Mouse (Mus musculus) heart, embryonic 11.5 days (tissue): Measurements from ENCODE around the gene Dhrs13. TPM values are rescaled to one million over a fixed set of nuclear protein-coding genes. Genes with fewer than 3 reads are reported as not detected.
A peak's percentile ranks its signal among the peaks of the same experiment; 100 is the strongest.

Experiments
- ATAC-seq: fragments of 200-750 bp; cut with Nextera tagmentation; replicated peaks from 2 replicates; pipeline ENCODE4 v1.8.0; 2017; ENCODE audit warnings: moderate library complexity; ENCODE audit not compliant: insufficient number of reproducible peaks, low FRiP score, low TSS enrichment
- H3K27ac ChIP-seq: fragments of 300-500 bp; sonication (generic); 2 replicates; pipeline ENCODE4 v1.5.1; 2014; ENCODE audit warnings: mild to moderate bottlenecking, low read depth, low read length
- H3K27me3 ChIP-seq: fragments of 300-500 bp; sonication (generic); 2 replicates; pipeline ENCODE4 v1.6.1; 2014; ENCODE audit warnings: mild to moderate bottlenecking, low read length, mixed read lengths; ENCODE audit not compliant: control insufficient read depth, insufficient read depth
- H3K36me3 ChIP-seq: fragments of 300-500 bp; sonication (generic); 2 replicates; pipeline ENCODE4 v1.6.1; 2014; ENCODE audit warnings: mild to moderate bottlenecking, low read length, moderate library complexity, mixed read lengths; ENCODE audit not compliant: control insufficient read depth, insufficient read depth
- H3K4me1 ChIP-seq: fragments of 300-500 bp; sonication (generic); 2 replicates; pipeline ENCODE4 v1.6.1; 2014; ENCODE audit warnings: low read length; ENCODE audit not compliant: control insufficient read depth, insufficient read depth
- H3K4me2 ChIP-seq: fragments of 300-500 bp; sonication (generic); 2 replicates; pipeline ENCODE4 v1.6.1; 2014; ENCODE audit warnings: mild to moderate bottlenecking, moderate library complexity
- H3K4me3 ChIP-seq: fragments of 300-500 bp; sonication (generic); 2 replicates; pipeline ENCODE4 v1.5.1; 2014; ENCODE audit warnings: low read depth, low read length
- H3K9ac ChIP-seq: fragments of 300-500 bp; sonication (generic); 2 replicates; pipeline ENCODE4 v1.6.1; 2014; ENCODE audit warnings: mild to moderate bottlenecking, low read depth, low read length, moderate library complexity
- H3K9me3 ChIP-seq: fragments of 300-500 bp; sonication (generic); replicated peaks from 2 replicates; pipeline ENCODE4 v1.6.1; 2016; ENCODE audit warnings: low read length; ENCODE audit not compliant: control insufficient read depth
- whole genome bisulfite sequencing: fragments of 180-500 bp; shearing (Covaris S2); extraction: QIAGEN DNeasy Blood & Tissue Kit; methylation state at CpG from one replicate; pipeline ENCODE4 v1.1.7; 2014; ENCODE audit not compliant: insufficient replicate concordance; 5-methylcytosine and 5-hydroxymethylcytosine counted together
- polyA plus RNA-seq: library from polyadenylated mRNA; unstranded; fragments of >200 nt; fragmentation: Nextera tagmentation; extraction: Ambion mirVana; gene quantifications from 2 replicates; pipeline ENCODE4 v1.2.1, GENCODE M21; 2014

Gene Dhrs13
- polyA plus RNA-seq, 1 experiment from 2014 or later = 15.8 TPM

DNA sequence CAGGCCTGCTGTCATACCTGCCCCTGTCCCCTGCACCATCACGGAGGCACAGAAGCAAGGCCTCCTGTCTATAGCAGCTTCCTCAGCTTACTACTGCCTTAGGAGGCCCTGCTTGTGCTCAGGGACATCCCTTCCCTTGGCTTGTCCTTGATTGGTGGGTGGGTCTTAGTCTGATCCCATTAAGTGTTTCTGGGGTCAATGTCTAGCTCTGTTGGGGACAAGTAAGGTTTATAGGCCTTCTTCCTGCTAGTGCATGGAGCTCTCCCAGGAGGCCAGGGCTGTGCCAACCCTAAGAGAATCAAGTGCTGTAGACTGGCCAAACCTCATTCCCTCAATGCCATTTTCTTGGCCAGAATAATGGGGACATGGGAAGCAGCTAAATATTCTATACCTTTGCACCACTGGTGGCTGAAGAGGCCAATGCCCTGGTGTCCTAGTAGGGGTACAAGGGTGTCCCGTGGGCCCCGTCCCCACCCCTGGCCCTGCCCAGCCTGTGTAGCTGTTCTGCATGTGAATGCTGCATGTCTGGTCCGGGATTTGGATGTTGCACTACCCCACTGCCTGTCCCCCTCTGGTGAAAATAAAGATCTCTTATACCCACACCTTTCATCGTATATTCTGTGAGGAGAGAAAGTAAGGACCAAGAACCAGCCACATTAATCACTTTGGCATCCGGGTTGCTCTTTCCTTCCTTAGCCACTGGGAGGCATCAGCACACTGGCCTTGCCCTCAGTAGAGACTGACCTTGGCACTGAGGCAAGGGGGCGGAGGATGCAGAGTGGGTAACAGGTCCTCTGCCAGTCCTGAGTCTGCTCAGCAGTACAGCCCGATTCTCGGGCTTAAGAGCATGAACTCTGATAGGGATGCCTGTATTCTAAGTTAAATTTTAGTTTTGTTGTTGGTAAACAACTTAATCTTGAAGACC, 28.0 kb downstream of the Dhrs13 start:
- H3K36me3 ChIP-seq = peaks cover 2% of the 10 kb centered on the region; the same call in 1 of the 2 replicates
- H3K4me3 ChIP-seq = no peak overlapping the region
- H3K27ac ChIP-seq = no peak overlapping the region
- no peaks in the 10 kb centered on the region for H3K27me3 ChIP-seq
- peak; percentile 69; the same call in 1 of the 2 replicates for ATAC-seq
- peak overlapping the region; percentile 30; the same call in 1 of the 2 replicates for H3K9ac ChIP-seq
- WGBS = 52% methylated on average over 9 of the region's 9 CpGs
- no peak overlapping the region for H3K4me2 ChIP-seq
- 0 out of 2 replicates have a peak, but pooled peaks cover 3% of the 10 kb centered on the region for H3K4me1 ChIP-seq
- no peaks in the 10 kb centered on the region for H3K9me3 ChIP-seq

DNA sequence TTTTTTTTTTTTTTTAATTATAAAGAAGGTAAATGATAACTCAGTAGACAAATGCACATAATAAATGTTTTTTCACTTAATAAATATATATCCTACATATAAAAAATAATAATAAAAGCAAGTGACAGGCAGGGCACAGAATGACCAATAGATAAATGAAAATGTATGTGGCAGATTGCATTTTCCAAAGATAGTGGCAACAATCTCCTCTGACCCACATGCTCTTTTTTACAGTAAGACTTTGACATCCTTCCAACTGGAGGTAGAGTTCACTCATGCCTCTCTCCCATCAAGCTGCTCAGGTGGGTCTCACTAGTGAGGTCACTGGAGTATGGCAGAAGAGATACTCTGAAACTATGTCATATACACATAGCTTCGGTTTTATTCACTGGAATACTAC, 30.5 kb downstream of the Dhrs13 start:
- H3K27ac ChIP-seq = peak overlapping the region; percentile 4; the same call in 1 of the 2 replicates
- ATAC-seq = no peak
- no peaks in the 10 kb centered on the region for H3K27me3 ChIP-seq
- 53% methylated on average over 1 of the region's 1 CpGs for WGBS
- peaks cover 2% of the 10 kb centered on the region; the same call in 1 of the 2 replicates for H3K36me3 ChIP-seq
- no peak overlapping the region for H3K9ac ChIP-seq
- no peak overlapping the region for H3K4me3 ChIP-seq
- H3K9me3 ChIP-seq = no peaks in the 10 kb centered on the region
- no peak overlapping the region for H3K4me2 ChIP-seq
- 0 out of 2 replicates have a peak, but pooled peaks cover 3% of the 10 kb centered on the region for H3K4me1 ChIP-seq

DNA sequence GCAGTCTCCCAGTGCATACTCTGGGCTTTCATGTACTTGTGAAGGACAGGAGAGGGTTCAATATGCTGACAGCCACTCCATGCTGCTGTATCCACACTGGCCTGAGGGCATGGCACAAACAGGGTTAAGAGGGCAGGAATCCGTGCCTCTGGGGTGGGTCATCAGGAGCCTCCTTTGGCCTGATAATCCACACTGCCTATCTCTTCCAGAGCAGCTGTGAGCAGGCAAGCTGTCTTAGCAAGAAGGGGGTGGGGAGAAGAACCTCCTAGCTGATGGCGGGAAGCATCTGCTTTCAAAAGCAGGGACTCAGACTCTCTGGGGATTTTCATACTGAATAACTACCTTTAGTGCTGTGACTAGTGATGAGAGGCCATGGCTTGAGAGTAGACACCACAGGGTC, 33.8 kb downstream of the Dhrs13 start:
- H3K4me1 ChIP-seq = peaks cover 7% of the 10 kb centered on the region; the same call in 1 of the 2 replicates
- WGBS = 22% methylated on average over 2 of the region's 2 CpGs
- peak; percentile 74 for ATAC-seq

DNA sequence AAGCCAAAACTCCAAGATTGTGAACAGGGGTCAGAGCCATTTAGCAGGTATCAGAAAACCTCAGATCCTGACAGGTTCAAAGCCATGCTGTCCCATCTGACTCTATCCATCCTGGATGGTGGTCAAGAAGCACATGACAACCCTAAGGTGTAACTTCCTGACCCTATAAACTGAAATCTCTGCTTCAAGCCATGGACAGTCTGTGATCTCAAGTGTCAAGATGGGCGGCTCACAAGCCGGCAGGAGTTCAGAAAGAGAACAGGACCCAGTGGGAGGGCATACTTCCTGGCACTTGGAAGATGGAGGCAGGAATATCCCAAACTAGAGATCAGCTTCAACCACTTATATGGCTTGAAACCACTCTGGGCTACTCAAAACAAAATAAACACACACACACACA, 34.6 kb downstream of the Dhrs13 start:
- H3K4me1 ChIP-seq = peaks cover 7% of the 10 kb centered on the region; the same call in 1 of the 2 replicates
- H3K27me3 ChIP-seq = no peaks in the 10 kb centered on the region
- no peaks in the 10 kb centered on the region for H3K36me3 ChIP-seq
- WGBS = 67% methylated on average over 2 of the region's 2 CpGs
- H3K27ac ChIP-seq = peak overlapping the region; percentile 82
- no peak overlapping the region for H3K4me3 ChIP-seq
- no peaks in the 10 kb centered on the region for H3K9me3 ChIP-seq
- no peak overlapping the region for H3K4me2 ChIP-seq
- no peak for ATAC-seq
- peak overlapping the region; percentile 46 for H3K9ac ChIP-seq

More for the DNA sequence above, 33.8 kb downstream of the Dhrs13 start:
- Histone ChIP-seq H3K9ac (no peak overlapping the region; the same call in 1 of the 2 replicates), H3K4me3 (no peak overlapping the region), H3K9me3 (no peaks in the 10 kb centered on the region), H3K4me2 (peak overlapping the region; percentile 11; the same call in 1 of the 2 replicates), H3K27ac (peak overlapping the region; percentile 82), H3K36me3 (no peaks in the 10 kb centered on the region), H3K27me3 (no peaks in the 10 kb centered on the region)

DNA sequence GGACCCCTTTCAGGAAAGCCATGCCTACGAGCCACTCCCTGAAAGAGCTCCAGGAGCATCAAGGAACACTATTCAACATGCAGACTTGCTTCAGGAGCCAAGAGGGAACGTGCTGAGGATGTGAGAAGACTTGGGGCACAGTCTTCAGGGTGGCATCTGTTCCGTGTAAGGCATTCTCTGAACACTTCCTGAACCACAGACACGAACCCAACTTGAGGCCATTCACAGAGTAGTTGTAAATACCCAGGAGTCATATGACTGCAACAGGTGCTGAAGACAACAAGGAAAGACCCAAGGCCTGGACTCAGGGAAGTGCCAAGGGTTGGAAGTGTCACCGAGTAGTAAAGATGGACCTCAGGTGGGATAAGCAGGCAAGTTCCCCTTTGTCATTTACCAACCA, 35.5 kb downstream of the Dhrs13 start:
- peak overlapping the region; percentile 32; the same call in 1 of the 2 replicates for H3K27ac ChIP-seq
- WGBS = 69% methylated on average over 5 of the region's 5 CpGs
- H3K4me2 ChIP-seq = no peak overlapping the region
- peaks cover 3% of the 10 kb centered on the region; the same call in 1 of the 2 replicates for H3K4me1 ChIP-seq
- H3K4me3 ChIP-seq = no peak overlapping the region
- H3K9ac ChIP-seq = no peak overlapping the region
- no peaks in the 10 kb centered on the region for H3K36me3 ChIP-seq
- H3K9me3 ChIP-seq = no peaks in the 10 kb centered on the region
- H3K27me3 ChIP-seq = no peaks in the 10 kb centered on the region
- no peak for ATAC-seq

DNA sequence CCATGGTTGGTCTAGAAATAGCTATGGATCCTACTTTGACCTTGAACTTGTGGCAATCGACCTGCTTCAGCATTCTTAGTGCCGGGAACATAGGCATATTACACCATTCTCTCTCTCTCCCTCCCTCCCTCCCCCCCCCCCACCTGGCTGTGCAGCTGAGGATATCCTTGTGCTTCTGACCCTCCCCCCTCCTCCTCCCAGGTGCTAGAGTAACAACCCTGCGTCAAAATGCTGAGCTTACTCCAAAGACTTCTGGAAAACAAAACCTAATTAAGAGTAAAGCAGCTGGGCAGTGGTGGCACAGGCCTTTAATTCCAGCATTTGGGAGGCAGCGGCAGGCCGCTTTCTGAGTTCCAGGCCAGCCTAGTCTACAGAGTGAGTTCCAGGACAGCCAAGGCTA, 37.0 kb downstream of the Dhrs13 start:
- H3K4me1 ChIP-seq = peaks cover 3% of the 10 kb centered on the region; the same call in 1 of the 2 replicates
- peak overlapping the region; percentile 56; the same call in 1 of the 2 replicates for H3K9ac ChIP-seq
- 59% methylated on average over 5 of the region's 5 CpGs for WGBS
- H3K27me3 ChIP-seq = no peaks in the 10 kb centered on the region
- H3K27ac ChIP-seq = peak overlapping the region; percentile 82
- no peak overlapping the region for H3K4me3 ChIP-seq
- no peaks in the 10 kb centered on the region for H3K9me3 ChIP-seq
- peaks cover 3% of the 10 kb centered on the region; the same call in 1 of the 2 replicates for H3K36me3 ChIP-seq
- peak overlapping the region; percentile 19; the same call in 1 of the 2 replicates for H3K4me2 ChIP-seq
- no peak for ATAC-seq

DNA sequence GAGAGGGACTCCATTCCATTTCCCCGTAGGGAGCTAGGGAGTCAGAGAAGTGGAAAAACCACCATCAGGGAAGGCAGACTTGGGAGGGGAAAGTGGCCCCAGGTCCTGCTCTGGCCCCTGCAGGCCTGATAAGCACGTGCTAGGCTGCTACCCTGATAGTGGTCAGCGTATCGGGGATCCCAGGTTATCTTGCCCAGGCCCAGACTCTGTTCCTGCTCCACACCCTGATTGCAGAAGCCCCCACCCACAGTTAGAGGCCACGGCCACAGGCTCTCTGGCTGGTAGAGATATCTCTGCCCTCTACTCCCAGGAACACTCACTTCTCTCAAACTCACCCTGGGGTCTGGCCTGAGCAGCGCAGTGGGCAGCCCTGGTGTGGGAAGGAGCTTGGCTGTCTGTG, 37.6 kb downstream of the Dhrs13 start:
- WGBS = 34% methylated on average over 6 of the region's 6 CpGs
- no peaks in the 10 kb centered on the region for H3K9me3 ChIP-seq
- H3K9ac ChIP-seq = peak overlapping the region; percentile 56; the same call in 1 of the 2 replicates
- H3K27me3 ChIP-seq = no peaks in the 10 kb centered on the region
- H3K4me3 ChIP-seq = no peak overlapping the region
- ATAC-seq = peak; percentile 86
- H3K36me3 ChIP-seq = peaks cover 7% of the 10 kb centered on the region
- peak overlapping the region; percentile 27 for H3K4me2 ChIP-seq
- peaks cover 3% of the 10 kb centered on the region; the same call in 1 of the 2 replicates for H3K4me1 ChIP-seq
- peak overlapping the region; percentile 82 for H3K27ac ChIP-seq

DNA sequence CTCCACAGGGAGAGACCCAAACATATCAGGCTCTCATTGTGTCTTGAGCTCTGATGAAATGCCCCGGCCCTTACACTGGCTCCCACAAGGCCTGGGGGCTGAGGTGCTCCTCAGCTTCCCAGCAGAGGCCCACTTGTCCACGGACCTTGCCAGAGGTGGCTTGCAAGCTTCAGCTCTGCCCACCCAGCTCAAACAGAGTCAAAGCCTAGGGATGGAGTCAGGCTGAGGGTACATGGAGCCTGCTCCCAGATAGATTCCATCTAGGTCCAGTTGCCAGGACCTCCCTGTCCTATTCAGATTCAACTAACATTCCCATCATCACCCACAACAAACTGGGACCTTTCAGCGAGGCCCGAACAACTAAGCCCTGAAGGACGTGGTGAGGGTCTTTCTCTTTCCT, 39.9 kb downstream of the Dhrs13 start:
- 73% methylated on average over 5 of the region's 5 CpGs for WGBS
- peak overlapping the region; percentile 56 for H3K4me2 ChIP-seq
- no peaks in the 10 kb centered on the region for H3K9me3 ChIP-seq
- H3K9ac ChIP-seq = peak overlapping the region; percentile 66; the same call in 1 of the 2 replicates
- no peaks in the 10 kb centered on the region for H3K27me3 ChIP-seq
- peaks cover 14% of the 10 kb centered on the region for H3K36me3 ChIP-seq
- peaks cover 3% of the 10 kb centered on the region; the same call in 1 of the 2 replicates for H3K4me1 ChIP-seq
- peak overlapping the region; percentile 89 for H3K27ac ChIP-seq
- peak overlapping the region; percentile 21 for H3K4me3 ChIP-seq
- no peak for ATAC-seq
